Mouse (Mus musculus): ENCODE results near the gene Arid4a. TPM values are rescaled to one million over a fixed set of nuclear protein-coding genes. Genes with fewer than 3 reads are reported as not detected.

Arid4a gene
- total RNA-seq (2021), result 10 to 100 TPM; 13.0 to 13.4 TPM

GRCm38 (mm10) chr12:71015363-71016210, at the start of gene Arid4a:
TSS of gene Arid4a (plus strand) at chr12:71015990.
- DNase-seq, result peak; percentile 95

- DNase-seq, result peak; percentile 15
These were observed 48.2 kb upstream of the Arid4a start for GRCm38 (mm10) chr12:70967581-70967980.

GRCm38 (mm10) chr12:70968141-70968790, 47.5 kb upstream of the Arid4a start:
- DNase-seq, result peak; percentile 85

GRCm38 (mm10) chr12:70968791-70969307, 46.9 kb upstream of the Arid4a start:
- peak; percentile 90 for DNase-seq

- DNase-seq, result peak; percentile 57
These were observed 46.2 kb upstream of the Arid4a start for GRCm38 (mm10) chr12:70969485-70970184.

GRCm38 (mm10) chr12:70973831-70974230, 42.0 kb upstream of the Arid4a start:
- no peak for DNase-seq

GRCm38 (mm10) chr12:70974441-70975266, 41.1 kb upstream of the Arid4a start, which contains the start of gene Psma3:
TSS of gene Psma3 (plus strand) at chr12:70974621.
- DNase-seq, result peak; percentile 90

GRCm38 (mm10) chr12:70975406-70975805, 40.4 kb upstream of the Arid4a start:
- no peak for DNase-seq

- DNase-seq, result no peak
These were observed 39.9 kb upstream of the Arid4a start for GRCm38 (mm10) chr12:70975891-70976290.

- DNase-seq, result no peak
These were observed 37.4 kb upstream of the Arid4a start for GRCm38 (mm10) chr12:70978345-70978744.

- DNase-seq, result no peak
These were observed 30.8 kb upstream of the Arid4a start for GRCm38 (mm10) chr12:70984855-70985550.

- DNase-seq, result no peak
These were observed 18.6 kb upstream of the Arid4a start for GRCm38 (mm10) chr12:70997225-70997624.

- DNase-seq, result peak; percentile 46
These were observed 16.3 kb upstream of the Arid4a start for GRCm38 (mm10) chr12:70999423-70999903.

GRCm38 (mm10) chr12:71000344-71000743, 15.4 kb upstream of the Arid4a start:
- no peak for DNase-seq

- no peak for DNase-seq
These were observed 14.3 kb upstream of the Arid4a start for GRCm38 (mm10) chr12:71001456-71001855.

GRCm38 (mm10) chr12:71003760-71004426, 11.9 kb upstream of the Arid4a start:
- DNase-seq, result no peak

GRCm38 (mm10) chr12:71006141-71006540, 9.6 kb upstream of the Arid4a start:
- no peak for DNase-seq

GRCm38 (mm10) chr12:71006901-71007300, 8.9 kb upstream of the Arid4a start:
- DNase-seq, result no peak

GRCm38 (mm10) chr12:71009769-71010168, 6.0 kb upstream of the Arid4a start:
- DNase-seq, result peak; percentile 62

GRCm38 (mm10) chr12:71014845-71015362, 886 bp upstream of the Arid4a start:
- no peak for DNase-seq

All from heart, postnatal 4 days (tissue).